Mouse (Mus musculus) heart, embryonic 15.5 days (tissue): ENCODE measurements around the gene Lrrc74a. TPM values are rescaled to one million over a fixed set of nuclear protein-coding genes. Genes with fewer than 3 reads are reported as not detected.

Experiments used
- ATAC-seq: fragments of 200-750 bp; cut with Nextera tagmentation; replicated peaks from 2 replicates; pipeline ENCODE4 v1.8.0; 2017; ENCODE audit warnings: low read depth, moderate TSS enrichment; ENCODE audit not compliant: insufficient number of reproducible peaks, insufficient read depth, low FRiP score
- H3K27ac ChIP-seq: fragments of 300-500 bp; sonication (generic); 2 replicates; pipeline ENCODE4 v1.5.1; 2015; ENCODE audit warnings: mild to moderate bottlenecking, inconsistent platforms
- H3K27me3 ChIP-seq: fragments of 300-500 bp; sonication (generic); 2 replicates; pipeline ENCODE4 v1.6.1; 2015; ENCODE audit warnings: inconsistent platforms
- H3K36me3 ChIP-seq: fragments of 300-500 bp; sonication (generic); 2 replicates; pipeline ENCODE4 v1.6.1; 2015; ENCODE audit warnings: mild to moderate bottlenecking, inconsistent platforms
- H3K4me1 ChIP-seq: fragments of 300-500 bp; sonication (generic); replicated peaks from 2 replicates; pipeline ENCODE4 v1.6.1; 2015; ENCODE audit warnings: inconsistent platforms
- H3K4me2 ChIP-seq: fragments of 300-500 bp; sonication (generic); 2 replicates; pipeline ENCODE4 v1.6.1; 2015; ENCODE audit warnings: inconsistent platforms, mild to moderate bottlenecking, moderate library complexity
- H3K4me3 ChIP-seq: fragments of 300-500 bp; sonication (generic); 2 replicates; pipeline ENCODE4 v1.5.1; 2015; ENCODE audit warnings: mild to moderate bottlenecking, inconsistent platforms
- H3K9ac ChIP-seq: fragments of 300-500 bp; sonication (generic); 2 replicates; pipeline ENCODE4 v1.6.1; 2015; ENCODE audit warnings: mild to moderate bottlenecking, inconsistent platforms
- H3K9me3 ChIP-seq: fragments of 300-500 bp; sonication (generic); replicated peaks from 2 replicates; pipeline ENCODE4 v1.6.1; 2016; ENCODE audit warnings: inconsistent platforms
- WGBS: fragments of 180-500 bp; shearing (Covaris S2); methylation state at CpG from one replicate; pipeline ENCODE4 v1.1.7; 2015; ENCODE audit warnings: mixed read lengths; 5-methylcytosine and 5-hydroxymethylcytosine counted together
- polyA plus RNA-seq: library from polyadenylated mRNA; unstranded; fragments of >200 nt; fragmentation: Nextera tagmentation; extraction: Ambion mirVana; gene quantifications from 2 replicates; pipeline ENCODE4 v1.2.1, GENCODE M21; 2015

Lrrc74a gene
- polyA plus RNA-seq, 1 experiment from 2014 or later: not detected

DNA sequence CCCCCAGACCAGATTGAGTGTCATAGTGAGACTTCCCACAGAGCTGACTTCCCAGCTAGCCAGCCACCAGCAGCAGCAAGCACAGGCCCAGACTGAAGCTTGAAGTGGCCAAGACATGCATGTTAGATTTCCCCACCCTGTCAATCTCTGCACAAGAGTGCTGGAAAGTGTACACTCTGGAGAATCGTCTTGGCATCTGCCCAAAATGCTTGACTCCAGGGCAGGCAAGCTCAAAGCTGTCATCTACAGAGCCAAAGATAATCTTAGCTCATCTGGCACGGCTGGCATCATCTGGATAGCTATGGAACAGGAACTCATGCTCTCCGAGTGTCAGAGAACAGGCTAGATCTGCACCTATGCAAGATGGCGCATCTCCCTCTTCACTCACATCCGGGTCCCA, 12.7 kb upstream of the Lrrc74a start:
- no peak for ATAC-seq
- WGBS: 56% methylated on average over 5 of the region's 5 CpGs
- Histone ChIP-seq H3K9me3 (no peaks in the 10 kb centered on the region), H3K9ac (no peak overlapping the region), H3K4me3 (no peak overlapping the region), H3K4me1 (peaks cover 30% of the 10 kb centered on the region), H3K36me3 (no peaks in the 10 kb centered on the region), H3K4me2 (no peak overlapping the region), H3K27me3 (no peaks in the 10 kb centered on the region), H3K27ac (peak overlapping the region; percentile 59)

DNA sequence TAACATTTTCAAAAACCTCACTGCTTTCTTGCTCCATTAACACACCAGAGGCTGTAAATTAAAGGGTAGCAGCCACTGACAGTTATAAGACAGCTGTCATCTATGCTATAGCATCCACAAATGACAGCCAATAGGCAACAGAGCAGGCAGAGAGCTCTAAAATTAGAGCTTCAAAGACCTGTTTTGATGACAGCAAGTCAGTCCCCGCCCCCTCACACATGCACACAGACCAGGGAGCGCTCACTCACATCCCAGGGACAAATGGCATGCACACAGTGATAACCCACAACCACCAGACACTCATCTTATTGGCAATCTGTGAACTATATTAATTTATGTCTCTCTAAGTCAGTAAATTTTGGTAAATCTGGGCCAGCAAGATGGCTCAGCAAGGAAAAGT, 9.9 kb upstream of the Lrrc74a start:
- no peak for ATAC-seq
- whole genome bisulfite sequencing: 45% methylated on average over 2 of the region's 2 CpGs
- Histone ChIP-seq H3K27ac (no peak overlapping the region), H3K36me3 (no peaks in the 10 kb centered on the region), H3K4me3 (no peak overlapping the region), H3K27me3 (no peaks in the 10 kb centered on the region), H3K9me3 (no peaks in the 10 kb centered on the region), H3K9ac (no peak overlapping the region), H3K4me1 (peaks cover 30% of the 10 kb centered on the region), H3K4me2 (0 out of 2 replicates have a peak overlapping the region, but pooled peaks have one; percentile 96)

DNA sequence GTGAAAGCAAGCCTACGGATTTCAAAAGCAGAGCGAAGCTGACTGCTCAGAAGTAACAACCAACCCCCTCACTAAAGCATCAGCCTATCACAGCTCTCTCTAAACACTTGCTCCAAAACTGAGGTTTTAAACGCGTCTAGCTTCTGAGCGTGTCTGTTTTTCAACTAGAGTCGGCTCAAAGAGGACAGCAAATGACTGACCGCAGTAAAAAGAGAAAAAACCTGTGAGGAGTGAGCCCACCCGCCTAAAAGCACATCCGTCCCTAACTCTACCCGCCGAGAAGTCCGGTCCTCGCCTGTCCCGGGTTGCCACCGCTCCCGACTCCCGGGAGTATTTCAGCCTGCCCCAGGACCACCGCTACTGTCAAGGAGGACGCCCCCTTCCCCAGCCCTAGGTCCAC, 8.5 kb upstream of the Lrrc74a start:
- Histone ChIP-seq H3K9me3 (no peaks in the 10 kb centered on the region), H3K9ac (peak overlapping the region; percentile 66), H3K36me3 (no peaks in the 10 kb centered on the region), H3K4me2 (peak overlapping the region; percentile 96), H3K27ac (peak overlapping the region; percentile 53), H3K4me1 (peaks cover 30% of the 10 kb centered on the region), H3K4me3 (peak overlapping the region; percentile 62), H3K27me3 (no peaks in the 10 kb centered on the region)
- ATAC-seq: no peak
- 0% methylated on average over 19 of the region's 19 CpGs for WGBS

DNA sequence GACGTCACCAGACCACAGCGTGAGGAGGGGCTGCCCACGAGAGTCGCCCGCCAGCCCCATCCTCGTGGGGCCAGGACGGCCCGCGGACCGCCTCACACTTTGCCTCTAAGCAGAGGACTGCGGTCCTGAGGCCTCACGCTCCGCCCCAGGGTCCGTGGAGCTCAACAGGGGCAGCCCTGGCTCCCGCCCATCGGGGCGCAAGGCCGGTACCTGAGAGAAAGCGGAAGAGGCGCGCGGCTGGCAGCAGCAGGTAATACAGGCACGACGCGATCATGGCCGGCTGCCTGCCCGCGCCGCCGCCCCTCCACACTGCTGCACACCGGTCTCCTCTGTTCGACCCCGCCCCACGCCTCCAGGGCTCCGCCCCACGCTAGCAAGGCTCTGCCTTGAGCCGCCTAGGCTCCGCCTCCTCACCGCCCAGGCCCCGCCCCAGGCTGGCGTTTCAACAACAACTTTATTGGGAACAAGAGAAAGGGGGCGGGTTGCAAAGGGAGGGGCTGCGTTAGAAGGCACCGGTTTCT, 8.0 kb upstream of the Lrrc74a start, which contains the start of gene Angel1:
Gene Angel1 (minus strand): TSS at position 341 of the 521 bp plus-strand sequence.
- Histone ChIP-seq H3K4me1 (peaks cover 28% of the 10 kb centered on the region), H3K4me3 (peak within 1 kb of the TSS; percentile 62), H3K27ac (peak within 1 kb of the TSS; percentile 53), H3K4me2 (peak within 1 kb of the TSS; percentile 96), H3K9ac (peak within 1 kb of the TSS; percentile 66), H3K27me3 (no peaks in the 10 kb centered on the region), H3K36me3 (no peaks in the 10 kb centered on the region), H3K9me3 (no peaks in the 10 kb centered on the region)
- under 1% methylated on average over 44 of the region's 44 CpGs for WGBS
- peak; percentile 99 for ATAC-seq

- H3K4me2 ChIP-seq: no peak overlapping the region
- WGBS: 60% methylated on average over 13 of the region's 13 CpGs
- no peaks in the 10 kb centered on the region; the same call in 1 of the 2 replicates for H3K9me3 ChIP-seq
Measured at GRCm38 (mm10) chr12:86761036-86761435, 26.9 kb downstream of the Lrrc74a start.

GRCm38 (mm10) chr12:86764060-86764459, 29.9 kb downstream of the Lrrc74a start:
- Histone ChIP-seq H3K27ac (no peak overlapping the region), H3K9me3 (no peaks in the 10 kb centered on the region; the same call in 1 of the 2 replicates), H3K4me2 (no peak overlapping the region), H3K27me3 (no peaks in the 10 kb centered on the region), H3K9ac (no peak overlapping the region), H3K4me1 (no peaks in the 10 kb centered on the region; the same call in 1 of the 2 replicates), H3K4me3 (no peak overlapping the region), H3K36me3 (no peaks in the 10 kb centered on the region)
- 44% methylated on average over 6 of the region's 6 CpGs for WGBS
- no peak for ATAC-seq

More at GRCm38 (mm10) chr12:86761036-86761435, 26.9 kb downstream of the Lrrc74a start:
- H3K9ac ChIP-seq: no peak overlapping the region
- H3K27ac ChIP-seq: no peak overlapping the region
- no peaks in the 10 kb centered on the region for H3K4me1 ChIP-seq
- H3K27me3 ChIP-seq: no peaks in the 10 kb centered on the region
- H3K36me3 ChIP-seq: no peaks in the 10 kb centered on the region
- no peak overlapping the region for H3K4me3 ChIP-seq
- no peak for ATAC-seq

- Histone ChIP-seq H3K4me3 (no peak overlapping the region), H3K9me3 (no peaks in the 10 kb centered on the region), H3K9ac (no peak overlapping the region), H3K27me3 (no peaks in the 10 kb centered on the region), H3K27ac (no peak overlapping the region), H3K4me2 (no peak overlapping the region), H3K36me3 (no peaks in the 10 kb centered on the region), H3K4me1 (peaks cover 16% of the 10 kb centered on the region)
- no peak for ATAC-seq
- 75% methylated on average over 8 of the region's 8 CpGs for WGBS
Measured at GRCm38 (mm10) chr12:86766467-86766866, 32.3 kb downstream of the Lrrc74a start.

GRCm38 (mm10) chr12:86767868-86768631, 33.9 kb downstream of the Lrrc74a start:
- Histone ChIP-seq H3K27me3 (no peaks in the 10 kb centered on the region), H3K4me1 (peaks cover 21% of the 10 kb centered on the region), H3K36me3 (no peaks in the 10 kb centered on the region), H3K9ac (no peak overlapping the region), H3K4me2 (no peak overlapping the region), H3K9me3 (no peaks in the 10 kb centered on the region), H3K27ac (no peak overlapping the region), H3K4me3 (no peak overlapping the region)
- WGBS: 38% methylated on average over 20 of the region's 20 CpGs
- no peak for ATAC-seq

DNA sequence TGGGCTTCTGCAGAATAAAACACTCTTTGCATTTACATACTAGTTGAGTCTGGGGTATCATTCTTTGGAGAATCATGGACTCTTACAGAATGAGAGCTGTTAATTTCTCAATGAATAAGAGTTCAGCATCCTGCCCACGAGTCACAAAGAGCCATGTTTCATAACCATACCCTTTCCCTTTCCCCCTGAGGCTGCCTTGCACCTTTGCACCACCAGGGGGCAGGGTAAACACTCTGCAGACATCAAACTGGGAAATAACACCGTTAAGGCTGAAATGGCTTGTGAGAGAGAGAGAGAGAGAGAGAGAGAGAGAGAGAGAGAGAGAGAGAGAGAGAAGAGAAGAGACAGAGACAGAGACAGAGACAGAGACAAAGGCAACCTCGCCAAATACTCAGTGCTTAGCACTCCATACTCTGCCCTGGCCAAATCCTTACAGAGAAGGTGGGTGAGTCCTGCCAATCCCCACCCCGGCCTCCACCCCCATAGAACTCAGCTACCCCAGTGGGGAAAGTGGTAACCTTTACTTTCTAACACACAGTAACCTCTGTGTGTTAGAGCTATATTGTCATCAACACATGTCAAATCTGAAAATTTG, 34.9 kb downstream of the Lrrc74a start:
- H3K36me3 ChIP-seq: no peaks in the 10 kb centered on the region
- H3K27me3 ChIP-seq: no peaks in the 10 kb centered on the region
- H3K4me1 ChIP-seq: peaks cover 21% of the 10 kb centered on the region
- no peaks in the 10 kb centered on the region for H3K9me3 ChIP-seq
- no peak overlapping the region for H3K4me3 ChIP-seq
- no peak overlapping the region for H3K4me2 ChIP-seq
- 36% methylated on average over 4 of the region's 4 CpGs for WGBS
- no peak for ATAC-seq
- H3K9ac ChIP-seq: no peak overlapping the region
- no peak overlapping the region for H3K27ac ChIP-seq

DNA sequence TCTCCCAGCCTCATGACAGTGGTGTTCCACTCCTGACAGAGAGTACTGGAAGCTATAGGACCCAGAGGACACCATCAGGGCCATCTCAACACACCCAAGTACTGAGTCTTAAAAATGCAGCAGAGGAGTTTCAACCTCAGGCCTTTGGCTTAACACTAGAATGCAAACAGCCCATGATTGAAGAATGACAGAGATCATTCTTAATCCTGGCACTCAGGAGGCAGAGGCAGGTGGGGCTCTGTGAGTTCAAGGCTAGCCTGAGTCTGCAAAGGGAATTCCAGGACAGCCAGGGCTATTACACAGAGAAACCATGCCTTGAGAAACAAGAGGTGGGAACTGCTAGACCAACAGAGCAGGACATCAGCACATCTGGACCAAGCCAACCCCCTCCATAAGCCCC, 35.6 kb downstream of the Lrrc74a start:
- Histone ChIP-seq H3K27ac (peak overlapping the region; percentile 74), H3K27me3 (no peaks in the 10 kb centered on the region), H3K4me3 (no peak overlapping the region), H3K9me3 (no peaks in the 10 kb centered on the region), H3K4me2 (no peak overlapping the region), H3K4me1 (peaks cover 21% of the 10 kb centered on the region), H3K36me3 (no peaks in the 10 kb centered on the region), H3K9ac (no peak overlapping the region)
- no peak for ATAC-seq

GRCm38 (mm10) chr12:86770261-86770670, 36.1 kb downstream of the Lrrc74a start:
- H3K27ac ChIP-seq: peak overlapping the region; percentile 74
- H3K9me3 ChIP-seq: no peaks in the 10 kb centered on the region
- H3K4me2 ChIP-seq: no peak overlapping the region
- H3K9ac ChIP-seq: no peak overlapping the region
- H3K27me3 ChIP-seq: no peaks in the 10 kb centered on the region
- H3K4me1 ChIP-seq: peaks cover 23% of the 10 kb centered on the region
- H3K4me3 ChIP-seq: no peak overlapping the region
- WGBS: 6% methylated on average over 4 of the region's 4 CpGs
- ATAC-seq: peak; percentile 59; the same call in 1 of the 2 replicates
- H3K36me3 ChIP-seq: no peaks in the 10 kb centered on the region
